Mouse (Mus musculus) 3T3-L1 (cell line): ENCODE results near the gene Gm21958.

Experiments used
- DNase-seq: peaks from one replicate; pipeline ENCODE4 v3.0.0-alpha.2; 2015; ENCODE audit warnings: low read depth, low spot score

Gene Gm21958

GRCm38 (mm10) chr3:54714253-54714652, at the start of gene Gm21958:
TSS of gene Gm21958 (minus strand) at chr3:54714353.
- DNase-seq: no peak

GRCm38 (mm10) chr3:54761258-54761657, 47.1 kb upstream of the Gm21958 start:
- no peak for DNase-seq

- DNase-seq: no peak
Observed at GRCm38 (mm10) chr3:54760321-54761115, 46.4 kb upstream of the Gm21958 start.

GRCm38 (mm10) chr3:54759211-54759610, 45.1 kb upstream of the Gm21958 start:
- no peak for DNase-seq

- DNase-seq: no peak
Observed at GRCm38 (mm10) chr3:54757446-54757845, 43.3 kb upstream of the Gm21958 start.

GRCm38 (mm10) chr3:54756058-54756457, 41.9 kb upstream of the Gm21958 start:
- peak; percentile 41 for DNase-seq

- peak; percentile 54 for DNase-seq
Observed at GRCm38 (mm10) chr3:54755145-54756041, 41.2 kb upstream of the Gm21958 start, which contains the start of gene Smad9. TSS of gene Smad9 (plus strand) at chr3:54755582.

- DNase-seq: peak; percentile 48
Observed at GRCm38 (mm10) chr3:54753411-54753810, 39.3 kb upstream of the Gm21958 start.

- DNase-seq: peak; percentile 63
Observed at GRCm38 (mm10) chr3:54745799-54746198, 31.6 kb upstream of the Gm21958 start.

GRCm38 (mm10) chr3:54741965-54742364, 27.8 kb upstream of the Gm21958 start:
- no peak for DNase-seq

GRCm38 (mm10) chr3:54737317-54737716, 23.2 kb upstream of the Gm21958 start:
- DNase-seq: no peak

GRCm38 (mm10) chr3:54736101-54736927, 22.2 kb upstream of the Gm21958 start:
- DNase-seq: peak; percentile 71

- DNase-seq: no peak
Observed at GRCm38 (mm10) chr3:54735247-54736046, 21.3 kb upstream of the Gm21958 start, which contains the start of the genes Exosc8 and Alg5. TSS of gene Exosc8 (minus strand) at chr3:54735393. TSS of gene Alg5 (plus strand) at chr3:54735539.

GRCm38 (mm10) chr3:54734411-54735246, 20.5 kb upstream of the Gm21958 start:
- DNase-seq: peak; percentile 87

- DNase-seq: no peak
Observed at GRCm38 (mm10) chr3:54732371-54732770, 18.2 kb upstream of the Gm21958 start.

GRCm38 (mm10) chr3:54731626-54732150, 17.5 kb upstream of the Gm21958 start:
- DNase-seq: no peak

- DNase-seq: no peak
Observed at GRCm38 (mm10) chr3:54728100-54728499, 13.9 kb upstream of the Gm21958 start.

- DNase-seq: no peak
Observed at GRCm38 (mm10) chr3:54727588-54727987, 13.4 kb upstream of the Gm21958 start.

GRCm38 (mm10) chr3:54725344-54725743, 11.2 kb upstream of the Gm21958 start:
- no peak for DNase-seq
